Mouse (Mus musculus) kidney, embryonic 16.5 days (tissue): Measurements from ENCODE around the gene Dok1. TPM values are rescaled to one million over a fixed set of nuclear protein-coding genes. Genes with fewer than 3 reads are reported as not detected.

ENCODE experiments used
- ATAC-seq: fragments of 200-750 bp; cut with Nextera tagmentation; 2 replicates; pipeline ENCODE4 v1.8.0; 2017; ENCODE audit warnings: moderate TSS enrichment; ENCODE audit not compliant: low FRiP score, low TSS enrichment
- H3K27ac ChIP-seq: fragments of 300-500 bp; sonication (generic); 2 replicates; pipeline ENCODE4 v1.5.1; 2014; ENCODE audit warnings: low read length
- H3K27me3 ChIP-seq: fragments of 300-500 bp; sonication (generic); 2 replicates; pipeline ENCODE4 v1.6.1; 2014; ENCODE audit warnings: low read length, control low read depth, mixed read lengths; ENCODE audit not compliant: insufficient read depth
- H3K36me3 ChIP-seq: fragments of 300-500 bp; sonication (generic); 2 replicates; pipeline ENCODE4 v1.6.1; 2014; ENCODE audit warnings: low read length, control low read depth, mixed read lengths; ENCODE audit not compliant: insufficient read depth
- H3K4me1 ChIP-seq: fragments of 300-500 bp; sonication (generic); 2 replicates; pipeline ENCODE4 v1.6.1; 2014; ENCODE audit warnings: low read length, control low read depth, mixed read lengths; ENCODE audit not compliant: insufficient read depth
- H3K4me2 ChIP-seq: fragments of 300-500 bp; sonication (generic); replicated peaks from 2 replicates; pipeline ENCODE4 v1.6.1; 2014; ENCODE audit warnings: low read depth, low read length
- H3K4me3 ChIP-seq: fragments of 300-500 bp; sonication (generic); 2 replicates; pipeline ENCODE4 v1.5.1; 2014; ENCODE audit warnings: mild to moderate bottlenecking, low read length
- H3K9ac ChIP-seq: fragments of 300-500 bp; sonication (generic); replicated peaks from 2 replicates; pipeline ENCODE4 v1.6.1; 2014; ENCODE audit warnings: low read length
- H3K9me3 ChIP-seq: fragments of 300-500 bp; sonication (generic); 2 replicates; pipeline ENCODE4 v1.6.1; 2016; ENCODE audit warnings: low read length, control low read depth
- WGBS: fragments of 180-500 bp; shearing (Covaris S2); extraction: QIAGEN DNeasy Blood & Tissue Kit; methylation state at CpG from one replicate; pipeline ENCODE4 v1.1.7; 2014; 5-methylcytosine and 5-hydroxymethylcytosine counted together
- polyA plus RNA-seq: library from polyadenylated mRNA; unstranded; fragments of >200 nt; fragmentation: Nextera tagmentation; extraction: Ambion mirVana; gene quantifications from 2 replicates; pipeline ENCODE4 v1.2.1, GENCODE M21; 2015

The Dok1 gene
- polyA plus RNA-seq, 1 experiment from 2014 or later, result 14.8 TPM

- H3K9ac ChIP-seq, result no peak overlapping the region
- WGBS, result 82% methylated on average over 6 of the region's 6 CpGs
- ATAC-seq, result no peak
These were observed 27.2 kb downstream of the Dok1 start for GRCm38 (mm10) chr6:83006114-83006513.

DNA sequence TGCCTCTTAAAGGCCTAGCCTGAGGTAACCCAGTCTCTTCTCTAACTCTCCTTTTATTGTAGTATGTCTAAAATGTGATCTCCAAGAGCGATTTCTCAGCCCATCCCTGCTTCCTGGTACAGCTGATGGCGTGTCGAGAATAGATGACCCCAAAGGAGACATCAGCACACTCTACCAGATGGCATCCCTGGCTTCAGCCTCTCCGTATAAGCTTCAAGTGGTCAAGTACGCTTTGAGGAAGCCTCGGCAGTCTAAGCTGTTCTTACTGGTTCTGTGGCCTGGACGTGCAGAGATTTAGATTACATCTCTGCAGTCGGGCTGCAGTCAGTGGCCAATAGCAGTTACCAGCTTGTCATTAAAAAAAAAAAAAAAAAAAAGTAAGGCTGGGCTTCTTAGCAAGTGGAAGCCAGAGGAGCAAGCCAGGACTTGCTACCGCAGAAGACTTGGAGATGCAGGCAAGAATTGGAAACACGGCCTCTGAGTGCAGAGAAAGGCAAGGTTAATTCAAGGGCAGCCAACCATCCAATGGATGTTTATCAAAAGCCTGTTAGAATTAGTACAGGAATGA is 27.7 kb downstream of the Dok1 start:
- Histone ChIP-seq H3K27me3 (no peaks in the 10 kb centered on the region; the same call in 1 of the 2 replicates), H3K4me1 (peaks cover 7% of the 10 kb centered on the region), H3K27ac (peak overlapping the region; percentile 5; the same call in 1 of the 2 replicates), H3K4me3 (no peak overlapping the region), H3K4me2 (no peak overlapping the region), H3K9me3 (no peaks in the 10 kb centered on the region), H3K36me3 (no peaks in the 10 kb centered on the region), H3K9ac (no peak overlapping the region)
- ATAC-seq, result no peak
- WGBS, result 66% methylated on average over 10 of the region's 10 CpGs

More at GRCm38 (mm10) chr6:83006114-83006513, 27.2 kb downstream of the Dok1 start:
- peaks cover 7% of the 10 kb centered on the region for H3K4me1 ChIP-seq
- no peaks in the 10 kb centered on the region; the same call in 1 of the 2 replicates for H3K27me3 ChIP-seq
- H3K9me3 ChIP-seq, result no peaks in the 10 kb centered on the region
- H3K4me2 ChIP-seq, result no peak overlapping the region
- no peaks in the 10 kb centered on the region for H3K36me3 ChIP-seq
- no peak overlapping the region for H3K4me3 ChIP-seq
- H3K27ac ChIP-seq, result no peak overlapping the region

DNA sequence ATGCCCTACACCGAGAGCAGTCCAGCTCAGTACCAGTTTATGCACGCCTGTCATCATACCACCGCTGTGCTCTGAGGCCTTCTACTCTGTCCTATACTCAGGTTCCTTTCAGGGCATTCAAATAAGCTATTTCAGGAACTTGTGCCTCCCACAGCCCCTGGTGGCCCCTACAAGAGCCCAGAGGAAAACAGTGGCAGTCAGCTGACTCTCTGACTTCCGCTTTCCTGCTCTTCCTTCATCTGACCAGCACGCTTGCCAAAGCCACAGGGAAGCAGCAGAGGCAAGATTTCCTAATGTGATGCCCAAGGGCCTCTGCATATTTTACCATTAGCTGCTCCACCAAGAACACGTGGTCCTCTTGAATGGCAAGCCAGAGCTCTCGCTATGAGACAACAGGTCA is 28.4 kb downstream of the Dok1 start:
- no peak overlapping the region for H3K9ac ChIP-seq
- no peaks in the 10 kb centered on the region; the same call in 1 of the 2 replicates for H3K27me3 ChIP-seq
- no peak overlapping the region for H3K4me3 ChIP-seq
- no peaks in the 10 kb centered on the region for H3K9me3 ChIP-seq
- H3K36me3 ChIP-seq, result no peaks in the 10 kb centered on the region
- peak overlapping the region; percentile 5; the same call in 1 of the 2 replicates for H3K27ac ChIP-seq
- peak; percentile 51; the same call in 1 of the 2 replicates for ATAC-seq
- WGBS, result 52% methylated on average over 7 of the region's 7 CpGs
- H3K4me2 ChIP-seq, result no peak overlapping the region
- H3K4me1 ChIP-seq, result peaks cover 7% of the 10 kb centered on the region

GRCm38 (mm10) chr6:83004309-83004708 is 29.0 kb downstream of the Dok1 start:
- H3K36me3 ChIP-seq, result no peaks in the 10 kb centered on the region
- 77% methylated on average over 2 of the region's 2 CpGs for WGBS
- H3K4me1 ChIP-seq, result peaks cover 7% of the 10 kb centered on the region; the same call in 1 of the 2 replicates
- H3K4me3 ChIP-seq, result no peak overlapping the region
- H3K9ac ChIP-seq, result no peak overlapping the region
- no peak for ATAC-seq
- H3K27me3 ChIP-seq, result no peaks in the 10 kb centered on the region; the same call in 1 of the 2 replicates
- H3K4me2 ChIP-seq, result no peak overlapping the region
- no peaks in the 10 kb centered on the region for H3K9me3 ChIP-seq
- H3K27ac ChIP-seq, result no peak overlapping the region

DNA sequence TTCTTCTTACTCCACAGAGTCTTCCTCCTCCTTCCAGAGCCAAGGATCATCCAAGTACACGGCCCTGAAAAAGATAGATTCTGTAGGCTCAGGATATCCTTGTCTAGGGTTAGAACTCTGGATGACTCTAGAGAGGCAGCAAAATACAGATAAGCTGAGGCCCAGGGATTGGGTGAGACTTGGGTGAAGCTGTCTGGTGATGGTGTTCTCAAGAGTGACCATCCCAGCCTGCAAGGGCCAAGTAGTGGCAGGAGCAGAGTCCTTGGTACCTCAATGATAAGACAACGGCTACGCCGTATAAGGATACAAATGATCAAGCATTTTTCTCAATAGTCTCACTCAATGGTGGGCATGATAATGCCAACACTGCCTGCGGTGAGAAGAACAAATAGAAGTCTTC is 29.4 kb downstream of the Dok1 start:
- no peaks in the 10 kb centered on the region for H3K36me3 ChIP-seq
- H3K9me3 ChIP-seq, result no peaks in the 10 kb centered on the region
- H3K4me3 ChIP-seq, result no peak overlapping the region
- no peaks in the 10 kb centered on the region; the same call in 1 of the 2 replicates for H3K27me3 ChIP-seq
- no peak for ATAC-seq
- H3K4me1 ChIP-seq, result peaks cover 7% of the 10 kb centered on the region; the same call in 1 of the 2 replicates
- no peak overlapping the region for H3K27ac ChIP-seq
- no peak overlapping the region for H3K9ac ChIP-seq
- 88% methylated on average over 5 of the region's 5 CpGs for WGBS
- no peak overlapping the region for H3K4me2 ChIP-seq

DNA sequence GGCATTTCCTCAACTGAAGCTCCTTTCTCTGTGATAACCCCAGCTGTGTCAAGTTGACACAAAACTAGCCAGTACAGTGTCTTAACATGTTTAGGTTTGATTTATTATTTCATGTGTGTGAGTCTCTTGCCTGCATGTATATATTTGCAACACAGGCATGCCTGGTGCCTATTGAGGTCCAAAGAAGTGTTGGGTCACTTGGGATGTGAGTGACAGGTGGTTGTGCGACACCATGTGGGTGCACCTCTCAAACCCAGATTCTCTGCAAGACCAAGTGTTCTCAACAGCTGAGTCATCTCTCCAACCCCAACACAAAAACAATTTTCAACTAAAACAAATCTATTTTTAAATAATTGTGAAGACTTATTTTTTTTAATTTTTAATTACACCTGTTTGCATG is 30.2 kb downstream of the Dok1 start:
- Histone ChIP-seq H3K4me2 (no peak overlapping the region), H3K36me3 (no peaks in the 10 kb centered on the region), H3K4me3 (no peak overlapping the region), H3K4me1 (peaks cover 7% of the 10 kb centered on the region; the same call in 1 of the 2 replicates), H3K9me3 (no peaks in the 10 kb centered on the region), H3K27ac (no peak overlapping the region), H3K9ac (no peak overlapping the region), H3K27me3 (no peaks in the 10 kb centered on the region; the same call in 1 of the 2 replicates)
- ATAC-seq, result no peak
- WGBS, result 91% methylated on average over 1 of the region's 1 CpGs

DNA sequence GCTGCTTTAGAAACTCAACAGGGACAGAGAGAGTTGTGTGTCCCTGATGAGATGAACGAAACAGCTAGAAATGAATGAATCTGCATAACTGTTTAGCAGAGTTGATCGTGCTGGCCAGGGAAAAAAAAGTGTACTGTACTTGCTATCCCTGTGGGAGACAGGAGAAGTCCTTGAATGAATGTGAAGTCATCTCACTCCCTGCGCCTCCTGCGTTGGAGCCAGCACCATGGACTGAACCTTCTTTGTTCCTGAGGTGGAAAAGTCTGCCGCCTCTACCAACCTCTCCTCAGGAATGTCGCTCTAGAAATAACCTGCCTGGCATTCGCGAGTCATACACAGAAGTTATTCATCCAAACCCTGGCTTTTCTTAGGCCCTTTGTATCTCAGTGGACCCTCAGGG is 33.3 kb downstream of the Dok1 start:
- 71% methylated on average over 8 of the region's 8 CpGs for WGBS
- H3K27ac ChIP-seq, result no peak overlapping the region

GRCm38 (mm10) chr6:82998326-82998725 is 34.9 kb downstream of the Dok1 start:
- no peaks in the 10 kb centered on the region for H3K36me3 ChIP-seq
- no peak overlapping the region for H3K4me2 ChIP-seq
- no peaks in the 10 kb centered on the region for H3K9me3 ChIP-seq
- WGBS, result 74% methylated on average over 4 of the region's 4 CpGs
- H3K27me3 ChIP-seq, result no peaks in the 10 kb centered on the region
- no peak overlapping the region; the same call in 1 of the 2 replicates for H3K27ac ChIP-seq
- no peak for ATAC-seq
- H3K4me3 ChIP-seq, result no peak overlapping the region
- peaks cover 11% of the 10 kb centered on the region for H3K4me1 ChIP-seq
- no peak overlapping the region for H3K9ac ChIP-seq

More for the DNA sequence above, 33.3 kb downstream of the Dok1 start:
- H3K36me3 ChIP-seq, result no peaks in the 10 kb centered on the region
- H3K9me3 ChIP-seq, result no peaks in the 10 kb centered on the region
- no peak overlapping the region for H3K4me3 ChIP-seq
- no peaks in the 10 kb centered on the region for H3K27me3 ChIP-seq
- peaks cover 14% of the 10 kb centered on the region for H3K4me1 ChIP-seq
- no peak overlapping the region for H3K4me2 ChIP-seq
- no peak for ATAC-seq
- no peak overlapping the region for H3K9ac ChIP-seq

DNA sequence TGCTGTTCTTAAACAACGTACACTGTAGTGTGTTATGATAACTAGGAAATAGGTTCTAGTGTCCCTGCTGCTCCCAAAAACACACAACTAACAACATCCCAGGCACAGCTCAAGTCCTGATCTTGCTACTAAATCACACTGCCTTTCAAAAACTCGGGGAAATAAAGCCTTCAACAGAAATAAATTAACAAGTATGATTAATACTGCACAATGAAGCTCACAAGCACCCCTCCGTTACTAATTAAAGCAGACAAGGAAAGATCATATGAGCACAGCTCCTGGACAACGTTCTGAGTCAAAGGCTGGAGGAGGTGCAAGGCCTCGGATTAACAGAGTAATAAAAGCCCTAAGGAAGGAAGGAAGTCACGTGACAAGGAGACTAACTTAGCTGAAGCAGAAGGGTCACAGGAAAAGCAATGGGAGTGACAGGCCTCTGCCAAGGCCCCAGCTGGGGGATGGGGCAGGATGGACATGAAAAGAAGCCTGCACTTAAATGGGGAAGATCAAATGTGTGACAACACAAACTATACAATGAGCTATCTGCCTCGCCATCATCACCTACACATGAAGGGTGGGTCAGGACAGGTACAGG is 35.7 kb downstream of the Dok1 start:
- peak; percentile 21; the same call in 1 of the 2 replicates for ATAC-seq
- peak overlapping the region; percentile 37; the same call in 1 of the 2 replicates for H3K4me2 ChIP-seq
- peak overlapping the region; percentile 78 for H3K27ac ChIP-seq
- 21% methylated on average over 7 of the region's 7 CpGs for WGBS
- no peaks in the 10 kb centered on the region for H3K9me3 ChIP-seq
- H3K4me3 ChIP-seq, result no peak overlapping the region
- H3K27me3 ChIP-seq, result no peaks in the 10 kb centered on the region
- H3K4me1 ChIP-seq, result peaks cover 11% of the 10 kb centered on the region
- H3K9ac ChIP-seq, result no peak overlapping the region; the same call in 1 of the 2 replicates
- no peaks in the 10 kb centered on the region for H3K36me3 ChIP-seq
